In the genomic region with DNA sequence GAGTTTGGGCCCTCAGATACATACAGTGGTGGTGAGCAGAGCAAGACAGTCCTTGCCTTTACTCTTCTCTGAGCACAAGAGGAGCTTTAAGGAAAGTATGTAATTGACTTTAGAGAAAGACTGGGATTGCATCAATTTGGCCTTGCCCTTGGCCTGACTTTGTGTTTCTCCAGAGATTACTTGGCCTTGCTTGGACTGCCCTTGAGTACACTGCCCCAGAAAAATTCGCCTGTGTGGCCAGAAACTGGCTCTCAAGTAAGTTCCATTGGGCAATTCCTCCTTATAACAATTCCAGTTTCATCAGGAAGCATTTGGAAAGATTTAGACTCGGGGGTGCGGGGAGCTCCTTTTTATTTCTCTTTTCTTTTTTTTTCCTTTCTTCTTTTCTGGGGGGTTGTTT, we compare ENCODE assay signal across 15 mouse cellular contexts. TPM values are rescaled to one million over a fixed set of nuclear protein-coding genes. Genes with fewer than 3 reads are reported as not detected.
DNase-seq lines count a peak whose midpoint lies in the region; ATAC-seq lines count a peak whose summit lies in the region.
"Had no signal": no experiment of that assay in that cellular context is flagged by ENCODE, and none has a peak within 500 bp of the region (broad histone marks: within the 10 kb centered on the region; RNA-seq: fewer than 3 reads in every experiment).

No protein-coding gene starts in this region.

- no peak overlapping the region for H3K27ac ChIP-seq in heart, embryonic 12.5 days (ENCODE audit: poor library complexity, severe bottlenecking)
- H3K27ac ChIP-seq: embryonic facial prominence, embryonic 15.5 days; limb, embryonic 12.5 days; neural tube, embryonic 15.5 days; stomach, postnatal 0 days had no signal

- H3K9me3 ChIP-seq in heart, embryonic 12.5 days (replicated peaks), result no peaks in the 10 kb centered on the region
- H3K9me3 ChIP-seq: embryonic facial prominence, embryonic 15.5 days; neural tube, embryonic 15.5 days had no signal

- H3K4me2 ChIP-seq in heart, embryonic 12.5 days, result no peak overlapping the region
- H3K4me2 ChIP-seq: embryonic facial prominence, embryonic 15.5 days; limb, embryonic 12.5 days; neural tube, embryonic 15.5 days had no signal

- 86% methylated on average over 3 of the region's 3 CpGs for WGBS in heart, embryonic 12.5 days

- H3K36me3 ChIP-seq in heart, embryonic 12.5 days, result peaks cover 11% of the 10 kb centered on the region
- H3K36me3 ChIP-seq: embryonic facial prominence, embryonic 15.5 days; neural tube, embryonic 15.5 days had no signal

- peaks cover 4% of the 10 kb centered on the region; the same call in 1 of the 2 replicates for H3K4me1 ChIP-seq in heart, embryonic 12.5 days (replicated peaks)
- H3K4me1 ChIP-seq: embryonic facial prominence, embryonic 15.5 days; limb, embryonic 12.5 days had no signal

- no peaks in the 10 kb centered on the region for H3K27me3 ChIP-seq in heart, embryonic 12.5 days (replicated peaks)
- H3K27me3 ChIP-seq: CH12.LX; embryonic facial prominence, embryonic 15.5 days; limb, embryonic 12.5 days; neural tube, embryonic 15.5 days had no signal

- H3K4me3 ChIP-seq in heart, embryonic 12.5 days, result no peak overlapping the region
- H3K4me3 ChIP-seq: embryonic facial prominence, embryonic 15.5 days; limb, embryonic 12.5 days; neural tube, embryonic 15.5 days had no signal

- peak; percentile 37 to 65 for DNase-seq in heart, adult 9 months (ENCODE audit: low spot score in 2 of 2)
- peak; percentile 74 for DNase-seq in NIH3T3 (ENCODE audit: low read depth)
- peak; percentile 58 for DNase-seq in adrenal gland, postnatal 14 days
- peak; percentile 56 to 83 for DNase-seq in kidney, postnatal 25 days
- no peak for DNase-seq in cerebellum, adult 11-12 months
- DNase-seq in frontal cortex, postnatal 10 days (ENCODE audit: low spot score in 2 of 2), result no peak
- DNase-seq: layer of hippocampus, adult 9-11 months; right cerebral cortex, postnatal 4 days had no signal

- ATAC-seq in heart, embryonic 12.5 days (ENCODE audit: insufficient number of reproducible peaks, low FRiP score), result no peak
- ATAC-seq: forebrain, embryonic 16.5 days had no signal

- no peak overlapping the region for H3K9ac ChIP-seq in heart, embryonic 12.5 days
- H3K9ac ChIP-seq: embryonic facial prominence, embryonic 15.5 days; limb, embryonic 12.5 days; neural tube, embryonic 15.5 days had no signal

RNA-seq across cellular contexts. Expression of a gene that starts 34.9 kb away (rescaled TPM):
- polyA plus RNA-seq in heart, embryonic 12.5 days (2016; fragmentation: Nextera tagmentation; extraction: Ambion mirVana), result 8.7 and 9.1 TPM in 2 replicates
- 35.2 and 38.4 TPM in 2 replicates for total RNA-seq in adrenal gland, postnatal 14 days (2021)

Comparison
In these comparisons a context has a peak if more than half of its experiments do, and no peak if none do; other contexts are left out.
1. DNase-seq: peak in heart, adult 9 months (2 of 2), NIH3T3 (single experiment), adrenal gland, postnatal 14 days (single experiment) and kidney, postnatal 25 days (2 of 2); none in cerebellum, adult 11-12 months (single experiment) and frontal cortex, postnatal 10 days (0 of 2).